In the genomic region with DNA sequence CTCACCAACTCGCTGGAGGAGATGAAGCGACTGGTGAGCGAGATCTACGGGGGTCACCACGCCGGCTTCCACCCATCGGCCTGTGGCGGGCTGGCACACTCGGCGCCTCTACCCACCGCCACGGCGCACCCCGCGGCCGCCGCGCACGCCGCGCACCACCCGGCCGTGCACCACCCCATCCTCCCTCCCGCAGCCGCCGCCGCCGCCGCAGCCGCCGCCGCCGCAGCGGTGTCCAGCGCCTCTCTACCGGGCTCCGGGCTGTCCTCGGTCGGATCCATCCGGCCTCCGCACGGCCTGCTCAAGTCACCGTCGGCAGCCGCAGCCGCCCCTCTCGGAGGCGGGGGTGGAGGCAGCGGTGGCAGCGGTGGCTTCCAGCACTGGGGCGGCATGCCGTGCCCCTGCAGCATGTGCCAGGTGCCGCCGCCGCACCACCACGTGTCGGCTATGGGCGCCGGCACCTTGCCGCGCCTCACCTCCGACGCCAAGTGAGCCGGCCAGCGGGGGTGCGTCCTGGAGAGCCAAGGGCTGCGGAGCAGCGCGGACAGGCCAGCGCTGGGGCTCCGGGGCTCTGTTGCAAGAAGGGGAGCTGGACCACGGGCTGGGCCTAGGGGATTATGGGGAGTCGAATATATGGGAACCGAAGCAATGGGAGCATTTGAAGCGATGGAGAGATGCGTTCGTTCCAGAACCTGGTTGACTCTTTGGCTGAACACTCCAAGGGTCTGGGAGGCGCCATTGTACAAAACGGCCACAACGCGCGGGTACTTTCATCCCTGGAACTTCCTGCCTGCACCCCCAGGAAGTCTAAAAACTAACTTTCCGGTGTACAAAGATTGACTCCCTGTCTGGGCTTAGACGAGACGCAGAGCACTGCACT, we compare ENCODE assay signal across 10 mouse cellular contexts. TPM values are rescaled to one million over a fixed set of nuclear protein-coding genes. Genes with fewer than 3 reads are reported as not detected.
DNase-seq lines count a peak whose midpoint lies in the region; ATAC-seq and TF ChIP-seq lines count a peak whose summit lies in the region.
"Had no signal": no experiment of that assay in that cellular context is flagged by ENCODE, and none has a peak within 500 bp of the region (broad histone marks: within the 10 kb centered on the region; RNA-seq: fewer than 3 reads in every experiment).

No protein-coding gene starts in this region.

- H3K4me2 ChIP-seq in heart, embryonic 16.5 days (ENCODE audit: low read depth, low read length) = peak overlapping the region; percentile 23; the same call in 1 of the 2 replicates
- peak overlapping the region; percentile 66 for H3K4me2 ChIP-seq in forebrain, embryonic 13.5 days
- H3K4me2 ChIP-seq in limb, embryonic 15.5 days = peak overlapping the region; percentile 32

- in situ Hi-C loops in ES-E14 (cut with MboI; ENCODE audit: low sequenced_read_pairs in 2 of 2, unreplicated experiment in 2 of 2) = no loop called here

- no peaks in the 10 kb centered on the region for H3K9me3 ChIP-seq in heart, embryonic 16.5 days (replicated peaks; ENCODE audit: control insufficient read depth, low read length)
- H3K9me3 ChIP-seq in ES-E14 (ENCODE audit: control insufficient read depth, insufficient read depth, low read depth, low read length) = no peaks in the 10 kb centered on the region
- H3K9me3 ChIP-seq in forebrain, embryonic 13.5 days (replicated peaks) = no peaks in the 10 kb centered on the region
- H3K9me3 ChIP-seq in limb, embryonic 15.5 days = no peaks in the 10 kb centered on the region

- no peak for DNase-seq in heart, postnatal 10 days
- no peak for DNase-seq in ES-E14 (ENCODE audit: low read depth, low spot score)
- no peak for DNase-seq in c-Kit-positive CD71-positive TER-119-positive erythroid progenitor cells, embryonic 14.5 days (ENCODE audit: low spot score)
- no peak for DNase-seq in testis, postnatal 14 days (ENCODE audit: low spot score)
- DNase-seq in left cerebral cortex, adult 8-10 months (ENCODE audit: low spot score in 2 of 2) = no peak

- H3K4me1 ChIP-seq in heart, embryonic 16.5 days (ENCODE audit: control insufficient read depth, insufficient read depth, low read length) = peaks cover 17% of the 10 kb centered on the region
- peaks cover 0 to 4% of the 10 kb centered on the region in 2 experiments; a peak in 1 of 4 replicates for H3K4me1 ChIP-seq in ES-E14 (ENCODE audit: control insufficient read depth in 2 of 2, insufficient read depth in 2 of 2, low read length in 2 of 2, poor library complexity in 1 of 2)
- H3K4me1 ChIP-seq in forebrain, embryonic 13.5 days = peaks cover 85% of the 10 kb centered on the region
- peaks cover 47% of the 10 kb centered on the region for H3K4me1 ChIP-seq in limb, embryonic 15.5 days

- WGBS in heart, embryonic 16.5 days = under 1% methylated on average over 84 of the region's 85 CpGs
- under 1% methylated on average over 58 of the region's 85 CpGs for WGBS in forebrain, embryonic 13.5 days
- WGBS in limb, embryonic 15.5 days = 1% methylated on average over 81 of the region's 85 CpGs

- H3K4me3 ChIP-seq in heart, embryonic 16.5 days (ENCODE audit: low read length) = peak overlapping the region; percentile 11
- peak overlapping the region; percentile 26 to 48; a peak in 2 of 4 replicates for H3K4me3 ChIP-seq in ES-E14 (ENCODE audit: insufficient read depth in 1 of 2, low read depth in 1 of 2, low read length in 2 of 2, poor library complexity in 1 of 2, severe bottlenecking in 1 of 2)
- peak overlapping the region; percentile 50 for H3K4me3 ChIP-seq in forebrain, embryonic 13.5 days
- H3K4me3 ChIP-seq in limb, embryonic 15.5 days = peak overlapping the region; percentile 22
- H3K4me3 ChIP-seq: myocyte had no signal

- no peak overlapping the region for H3K9ac ChIP-seq in heart, embryonic 16.5 days (ENCODE audit: low read length)
- H3K9ac ChIP-seq in ES-E14 (ENCODE audit: insufficient read depth, low read depth, low read length, poor library complexity, severe bottlenecking) = no peak overlapping the region
- H3K9ac ChIP-seq in forebrain, embryonic 13.5 days = peak overlapping the region; percentile 76
- no peak overlapping the region for H3K9ac ChIP-seq in limb, embryonic 15.5 days

- no peaks in the 10 kb centered on the region for H3K36me3 ChIP-seq in heart, embryonic 16.5 days (ENCODE audit: control insufficient read depth, insufficient read depth)
- H3K36me3 ChIP-seq in ES-E14 (ENCODE audit: control insufficient read depth, insufficient read depth, low read length, poor library complexity, severe bottlenecking) = no peaks in the 10 kb centered on the region
- H3K36me3 ChIP-seq in forebrain, embryonic 13.5 days (ENCODE audit: poor library complexity, severe bottlenecking) = no peaks in the 10 kb centered on the region
- H3K36me3 ChIP-seq in limb, embryonic 15.5 days = no peaks in the 10 kb centered on the region

- H3K27me3 ChIP-seq in heart, embryonic 16.5 days (ENCODE audit: control insufficient read depth, insufficient read depth, low read length) = peaks cover 100% of the 10 kb centered on the region
- H3K27me3 ChIP-seq in forebrain, embryonic 13.5 days = peaks cover 99% of the 10 kb centered on the region
- H3K27me3 ChIP-seq in limb, embryonic 15.5 days = peaks cover 99% of the 10 kb centered on the region

- no peak for ATAC-seq in heart, embryonic 16.5 days (replicated peaks; ENCODE audit: extremely low read depth, insufficient read depth, low FRiP score)
- ATAC-seq in forebrain, embryonic 13.5 days = no peak
- no peak for ATAC-seq in limb, embryonic 15.5 days (ENCODE audit: insufficient number of reproducible peaks, low FRiP score, low TSS enrichment, low read depth)

- H3K27ac ChIP-seq in heart, embryonic 16.5 days (ENCODE audit: low read length) = no peak overlapping the region
- H3K27ac ChIP-seq in ES-E14 (ENCODE audit: insufficient read depth, low read depth, low read length, poor library complexity, severe bottlenecking) = no peak overlapping the region
- H3K27ac ChIP-seq in forebrain, embryonic 13.5 days = no peak overlapping the region
- H3K27ac ChIP-seq in limb, embryonic 15.5 days = no peak overlapping the region

- intact Hi-C loops in heart, postnatal 10 days (cut with DNase I) = no loop called here

TF ChIP-seq in ES-E14, 5 proteins besides CTCF, POLR2A, EP300 and RAD21:
- TF ChIP-seq ZC3H11A (IDR thresholded peaks at IDR 0.05; ENCODE audit: borderline replicate concordance, low read depth, low read length) = no peak
- no peak for TF ChIP-seq MAFK (IDR thresholded peaks at IDR 0.05; ENCODE audit: insufficient read depth, low read depth, low read length)
- no peak for TF ChIP-seq HCFC1 (IDR thresholded peaks at IDR 0.05; ENCODE audit: borderline replicate concordance, insufficient read depth, low read length)
- no peak for TF ChIP-seq CHD2 (IDR thresholded peaks at IDR 0.05; ENCODE audit: low read depth, low read length)
- TF ChIP-seq ZNF384 (IDR thresholded peaks at IDR 0.05; ENCODE audit: low read depth, low read length) = no peak

RNA-seq across cellular contexts. Expression of a gene that starts 1.9 kb away (rescaled TPM):
- not detected in 2 replicates for polyA plus RNA-seq in heart, embryonic 16.5 days (2015; fragmentation: Nextera tagmentation; extraction: Ambion mirVana)
- not detected for total RNA-seq in heart, postnatal 10 days (2021)
- total RNA-seq in ES-E14 (2012; rRNA removed) = 0.09 TPM in 1 of 2 replicates, not detected in the other
- 6.3 and 8.4 TPM in 2 replicates for polyA plus RNA-seq in forebrain, embryonic 13.5 days (2015; fragmentation: Nextera tagmentation; extraction: Ambion mirVana)
- polyA plus RNA-seq in limb, embryonic 15.5 days (2015; fragmentation: Nextera tagmentation; extraction: Ambion mirVana) = not detected in 2 replicates
- total RNA-seq in left cerebral cortex, adult 8-10 months (2022) = 10 to 100 TPM; 22.0 to 24.1 (median 22.8) TPM
- polyA plus RNA-seq: myocyte; testis, adult 2 months had no signal

RNA-seq across cellular contexts. Expression of a gene that starts 42.5 kb away (rescaled TPM):
- 0.07 and 0.09 TPM in 2 replicates for polyA plus RNA-seq in heart, embryonic 16.5 days (2015; fragmentation: Nextera tagmentation; extraction: Ambion mirVana)
- not detected for total RNA-seq in heart, postnatal 10 days (2021)
- total RNA-seq in ES-E14 (2012; rRNA removed) = 0.22 and 0.48 TPM in 2 replicates
- polyA plus RNA-seq in forebrain, embryonic 13.5 days (2015; fragmentation: Nextera tagmentation; extraction: Ambion mirVana) = 7.5 and 8.7 TPM in 2 replicates
- 0.10 and 0.22 TPM in 2 replicates for polyA plus RNA-seq in limb, embryonic 15.5 days (2015; fragmentation: Nextera tagmentation; extraction: Ambion mirVana)
- total RNA-seq in left cerebral cortex, adult 8-10 months (2022) = 100 to 1,000 TPM in 1 of 4 experiments, 10 to 100 TPM in 3; 91.6 to 102 (median 92.5) TPM
- polyA plus RNA-seq: myocyte had no signal

Comparison
In these comparisons a context has a peak if more than half of its experiments do, and no peak if none do; other contexts are left out.
1. RNA of a gene that starts 1.9 kb away (total RNA-seq): 22.0 to 24.1 TPM in left cerebral cortex, adult 8-10 months; 0.09 TPM in ES-E14 and not detected in heart, postnatal 10 days; every median in the first group is over 10 times any median in the second.
2. RNA of a gene that starts 42.5 kb away (total RNA-seq): 91.6 to 102 TPM in left cerebral cortex, adult 8-10 months; 0.22 to 0.48 TPM in ES-E14 and not detected in heart, postnatal 10 days; every median in the first group is over 10 times any median in the second.
3. Peak in every context shown above with its lines, with median percentiles within 50 percentile points of each other: H3K4me2 ChIP-seq and H3K4me3 ChIP-seq.